Mouse (Mus musculus) stomach, embryonic 14.5 days (tissue): ENCODE measurements around the gene Ccdc43. TPM values are rescaled to one million over a fixed set of nuclear protein-coding genes. Genes with fewer than 3 reads are reported as not detected.
"Not testable (repeated sequence)": the region's sequence is repeated elsewhere in the genome, so short reads cannot be mapped to it uniquely, and the experiment has no call there.

Experiments used
- ATAC-seq: fragments of 200-750 bp; cut with Nextera tagmentation; 2 replicates; pipeline ENCODE4 v1.8.0; 2017; ENCODE audit warnings: low read depth, moderate TSS enrichment; ENCODE audit not compliant: insufficient number of reproducible peaks, insufficient read depth, low FRiP score
- H3K27ac ChIP-seq: fragments of 300-500 bp; sonication (generic); 2 replicates; pipeline ENCODE4 v1.5.1; 2014; ENCODE audit warnings: mild to moderate bottlenecking, low read length, moderate library complexity, mixed read lengths
- H3K27me3 ChIP-seq: fragments of 300-500 bp; sonication (generic); 2 replicates; pipeline ENCODE4 v1.6.1; 2014; ENCODE audit warnings: low read length, control low read depth, mixed read lengths; ENCODE audit not compliant: control insufficient read depth, insufficient read depth
- H3K36me3 ChIP-seq: fragments of 300-500 bp; sonication (generic); 2 replicates; pipeline ENCODE4 v1.6.1; 2014; ENCODE audit warnings: mild to moderate bottlenecking, control low read depth, low read length, moderate library complexity, mixed read lengths; ENCODE audit not compliant: control insufficient read depth, insufficient read depth
- H3K4me1 ChIP-seq: fragments of 300-500 bp; sonication (generic); 2 replicates; pipeline ENCODE4 v1.6.1; 2014; ENCODE audit warnings: low read length, control low read depth, mixed read lengths; ENCODE audit not compliant: control insufficient read depth, insufficient read depth
- H3K4me2 ChIP-seq: fragments of 300-500 bp; sonication (generic); replicated peaks from 2 replicates; pipeline ENCODE4 v1.6.1; 2014; ENCODE audit warnings: low read depth, low read length, control low read depth
- H3K4me3 ChIP-seq: fragments of 300-500 bp; sonication (generic); 2 replicates; pipeline ENCODE4 v1.5.1; 2014; ENCODE audit warnings: low read depth, low read length, control low read depth
- H3K9ac ChIP-seq: fragments of 300-500 bp; sonication (generic); replicated peaks from 2 replicates; pipeline ENCODE4 v1.6.1; 2014; ENCODE audit warnings: low read depth, mild to moderate bottlenecking, control low read depth, low read length, moderate library complexity, mixed read lengths
- H3K9me3 ChIP-seq: fragments of 300-500 bp; sonication (generic); 2 replicates; pipeline ENCODE4 v1.6.1; 2016; ENCODE audit warnings: low read depth, low read length, control low read depth; ENCODE audit not compliant: control insufficient read depth
- WGBS: fragments of 180-500 bp; shearing (Covaris S2); extraction: QIAGEN DNeasy Blood & Tissue Kit; methylation state at CpG from one replicate; pipeline ENCODE4 v1.1.7; 2014; 5-methylcytosine and 5-hydroxymethylcytosine counted together
- polyA plus RNA-seq: library from polyadenylated mRNA; unstranded; fragments of >200 nt; fragmentation: Nextera tagmentation; extraction: Ambion mirVana; gene quantifications from 2 replicates; pipeline ENCODE4 v1.2.1, GENCODE M21; 2014

The Ccdc43 gene
- polyA plus RNA-seq, 1 experiment from 2014 or later: 39.5 TPM

- Histone ChIP-seq H3K4me2 (no peak overlapping the region), H3K9ac (no peak overlapping the region), H3K36me3 (no peaks in the 10 kb centered on the region), H3K27me3 (no peaks in the 10 kb centered on the region), H3K4me3 (no peak overlapping the region), H3K4me1 (peaks cover 5% of the 10 kb centered on the region; the same call in 1 of the 2 replicates), H3K9me3 (no peaks in the 10 kb centered on the region), H3K27ac (no peak overlapping the region)
- ATAC-seq: no peak
- 89% methylated on average over 6 of the region's 6 CpGs for WGBS
Measured at GRCm38 (mm10) chr11:102734961-102735360, 37.4 kb upstream of the Ccdc43 start.

- H3K4me2 ChIP-seq: no peak overlapping the region
- no peaks in the 10 kb centered on the region for H3K27me3 ChIP-seq
- 67% methylated on average over 5 of the region's 5 CpGs for WGBS
- no peak overlapping the region for H3K9ac ChIP-seq
- H3K9me3 ChIP-seq: no peaks in the 10 kb centered on the region
- no peaks in the 10 kb centered on the region for H3K4me1 ChIP-seq
- H3K36me3 ChIP-seq: no peaks in the 10 kb centered on the region
- no peak overlapping the region for H3K4me3 ChIP-seq
- H3K27ac ChIP-seq: no peak overlapping the region
- no peak for ATAC-seq
Measured at GRCm38 (mm10) chr11:102733146-102733545, 35.6 kb upstream of the Ccdc43 start.

GRCm38 (mm10) chr11:102731366-102731765, 33.8 kb upstream of the Ccdc43 start:
- ATAC-seq: no peak
- no peak overlapping the region for H3K4me2 ChIP-seq

GRCm38 (mm10) chr11:102729835-102730234, 32.3 kb upstream of the Ccdc43 start:
- Histone ChIP-seq H3K4me2 (no peak overlapping the region), H3K36me3 (no peaks in the 10 kb centered on the region), H3K9me3 (no peaks in the 10 kb centered on the region), H3K4me3 (no peak overlapping the region), H3K4me1 (no peaks in the 10 kb centered on the region), H3K27ac (no peak overlapping the region), H3K9ac (no peak overlapping the region), H3K27me3 (no peaks in the 10 kb centered on the region)
- 77% methylated on average over 3 of the region's 3 CpGs for WGBS
- ATAC-seq: no peak

More at GRCm38 (mm10) chr11:102731366-102731765, 33.8 kb upstream of the Ccdc43 start:
- H3K4me1 ChIP-seq: no peaks in the 10 kb centered on the region
- 74% methylated on average over 6 of the region's 6 CpGs for WGBS
- no peak overlapping the region for H3K4me3 ChIP-seq
- no peaks in the 10 kb centered on the region for H3K36me3 ChIP-seq
- H3K9me3 ChIP-seq: no peaks in the 10 kb centered on the region
- no peak overlapping the region for H3K9ac ChIP-seq
- no peaks in the 10 kb centered on the region for H3K27me3 ChIP-seq
- H3K27ac ChIP-seq: no peak overlapping the region

GRCm38 (mm10) chr11:102728614-102729013, 31.0 kb upstream of the Ccdc43 start:
- H3K9me3 ChIP-seq: no peaks in the 10 kb centered on the region
- H3K4me3 ChIP-seq: no peak overlapping the region
- no peaks in the 10 kb centered on the region for H3K27me3 ChIP-seq
- no peak overlapping the region for H3K4me2 ChIP-seq
- no peak overlapping the region for H3K27ac ChIP-seq
- H3K4me1 ChIP-seq: no peaks in the 10 kb centered on the region
- no peak overlapping the region for H3K9ac ChIP-seq
- H3K36me3 ChIP-seq: no peaks in the 10 kb centered on the region
- WGBS: 31% methylated on average over 7 of the region's 7 CpGs
- no peak for ATAC-seq

- WGBS: 33% methylated on average over 3 of the region's 3 CpGs
- H3K4me1 ChIP-seq: no peaks in the 10 kb centered on the region
- H3K27ac ChIP-seq: no peak overlapping the region
- H3K9me3 ChIP-seq: no peaks in the 10 kb centered on the region
- H3K27me3 ChIP-seq: no peaks in the 10 kb centered on the region
- no peaks in the 10 kb centered on the region for H3K36me3 ChIP-seq
- H3K9ac ChIP-seq: no peak overlapping the region
- no peak overlapping the region for H3K4me3 ChIP-seq
- H3K4me2 ChIP-seq: no peak overlapping the region
- no peak for ATAC-seq
Measured at GRCm38 (mm10) chr11:102725574-102725973, 28.0 kb upstream of the Ccdc43 start.

GRCm38 (mm10) chr11:102716135-102716534, 18.6 kb upstream of the Ccdc43 start:
- Histone ChIP-seq H3K27me3 (no peaks in the 10 kb centered on the region), H3K36me3 (no peaks in the 10 kb centered on the region), H3K4me1 (no peaks in the 10 kb centered on the region), H3K9me3 (0 out of 2 replicates have a peak, but pooled peaks cover 4% of the 10 kb centered on the region), H3K4me3 (no peak overlapping the region), H3K4me2 (no peak overlapping the region), H3K27ac (no peak overlapping the region), H3K9ac (no peak overlapping the region)
- 77% methylated on average over 7 of the region's 7 CpGs for WGBS
- ATAC-seq: no peak

GRCm38 (mm10) chr11:102714578-102714977, 17.0 kb upstream of the Ccdc43 start:
- not testable (repeated sequence) for H3K9me3 ChIP-seq, H3K4me2 ChIP-seq, H3K9ac ChIP-seq, H3K4me1 ChIP-seq, H3K4me3 ChIP-seq, H3K27me3 ChIP-seq, ATAC-seq, H3K27ac ChIP-seq, H3K36me3 ChIP-seq
- WGBS: 84% methylated on average over 2 of the region's 2 CpGs

- no peak for ATAC-seq
- no peaks in the 10 kb centered on the region for H3K4me1 ChIP-seq
- 92% methylated on average over 4 of the region's 4 CpGs for WGBS
- H3K9ac ChIP-seq: no peak overlapping the region
- H3K4me3 ChIP-seq: no peak overlapping the region
- H3K4me2 ChIP-seq: no peak overlapping the region
- H3K9me3 ChIP-seq: 0 out of 2 replicates have a peak, but pooled peaks cover under 1% of the 10 kb centered on the region
- no peaks in the 10 kb centered on the region for H3K36me3 ChIP-seq
- H3K27ac ChIP-seq: no peak overlapping the region
- no peaks in the 10 kb centered on the region for H3K27me3 ChIP-seq
Measured at GRCm38 (mm10) chr11:102712411-102712810, 14.8 kb upstream of the Ccdc43 start.
